Mouse (Mus musculus) inflammation-experienced regulatory T-cells, adult 6 months (primary cell): Measurements from ENCODE around the gene Usp44. TPM values are rescaled to one million over a fixed set of nuclear protein-coding genes. Genes with fewer than 3 reads are reported as not detected.
"Not testable (repeated sequence)": the region's sequence is repeated elsewhere in the genome, so short reads cannot be mapped to it uniquely, and the experiment has no call there.

Experiments used
- ATAC-seq: one replicate; pipeline ENCODE4 v1.8.0; 2017
- polyA plus RNA-seq, 3 experiments: library from polyadenylated mRNA; unstranded; fragments of 100-300 nt; shearing (Covaris generic); gene quantifications; one replicate each; pipeline ENCODE4 v1.2.1; 2017

Usp44 gene
- under 1 TPM; 0.24 to 0.65 (median 0.31) TPM for polyA plus RNA-seq

DNA sequence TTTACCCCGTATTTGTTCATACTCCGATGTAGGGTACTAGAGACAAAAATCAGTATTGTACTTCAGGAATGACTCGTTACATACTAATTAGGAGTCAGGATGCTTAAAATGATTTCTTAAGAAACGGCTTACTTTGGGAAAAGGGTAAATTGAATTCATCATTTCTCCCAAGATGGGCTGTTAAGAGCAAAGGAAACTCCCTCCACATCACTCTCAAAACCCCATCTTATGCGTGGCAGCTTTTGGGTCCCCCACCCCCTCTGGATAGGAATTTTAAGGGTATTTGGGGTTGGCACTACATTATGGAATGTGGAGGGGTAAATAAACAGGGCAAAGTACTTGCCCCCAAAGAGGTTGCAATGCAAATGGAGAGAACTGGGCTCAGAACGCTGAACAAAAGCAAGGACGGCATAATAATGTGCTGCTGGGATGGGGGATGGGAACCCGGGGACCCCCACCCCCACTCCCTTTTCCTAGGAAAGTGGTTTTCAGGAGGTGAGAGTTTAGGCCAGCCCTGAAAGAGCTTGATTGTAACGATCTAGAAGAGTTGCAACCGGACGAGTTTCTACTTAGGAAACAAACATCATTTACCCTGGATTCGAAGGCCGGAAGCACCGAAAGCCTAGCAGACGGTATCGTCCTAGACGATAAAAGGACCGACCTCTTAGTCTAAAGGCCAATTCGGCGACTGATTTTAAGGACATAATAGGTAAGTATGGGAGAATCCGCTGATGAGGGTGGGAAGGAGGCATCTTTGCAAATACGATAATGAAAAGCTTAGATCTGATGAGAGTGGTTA lies at the start of gene Usp44:
TSS of gene Usp44 (plus strand) at position 625 of the 799 bp plus-strand sequence.
- no peak for ATAC-seq

GRCm38 (mm10) chr10:93783216-93784013 lies 47.9 kb upstream of the Usp44 start:
- no peak for ATAC-seq

DNA sequence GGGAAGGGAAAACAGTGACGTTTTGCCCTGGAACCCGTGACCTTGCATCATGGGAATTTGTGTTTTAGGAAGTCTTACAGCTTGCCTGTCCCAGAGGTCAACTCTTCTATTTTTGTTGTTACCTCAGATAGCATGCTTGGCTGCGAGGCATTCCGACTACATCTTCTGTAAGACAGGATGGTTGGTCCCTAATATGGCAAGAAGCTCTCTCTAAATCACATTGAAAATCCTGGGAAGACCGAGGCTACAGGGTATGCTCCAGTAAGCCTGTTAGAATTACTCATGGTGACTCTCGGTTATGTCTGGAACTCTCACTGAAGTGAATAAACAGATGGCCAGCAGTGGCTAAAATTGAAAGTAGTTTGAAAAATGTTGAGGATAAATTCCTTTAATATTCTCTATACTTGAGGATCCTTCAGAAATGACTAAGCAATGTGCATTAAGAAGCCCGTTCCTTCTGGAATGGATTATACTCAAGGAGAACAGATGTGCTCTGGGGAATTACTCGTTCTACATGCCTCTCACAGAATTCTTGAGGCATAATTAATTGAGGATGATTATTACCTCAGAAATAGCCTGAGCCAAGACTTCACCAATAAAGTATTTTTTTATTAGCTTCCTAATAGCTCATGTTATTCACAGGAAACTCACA lies 31.5 kb upstream of the Usp44 start:
- no peak for ATAC-seq

- no peak for ATAC-seq
Observed at GRCm38 (mm10) chr10:93800363-93800722, 31.0 kb upstream of the Usp44 start.

DNA sequence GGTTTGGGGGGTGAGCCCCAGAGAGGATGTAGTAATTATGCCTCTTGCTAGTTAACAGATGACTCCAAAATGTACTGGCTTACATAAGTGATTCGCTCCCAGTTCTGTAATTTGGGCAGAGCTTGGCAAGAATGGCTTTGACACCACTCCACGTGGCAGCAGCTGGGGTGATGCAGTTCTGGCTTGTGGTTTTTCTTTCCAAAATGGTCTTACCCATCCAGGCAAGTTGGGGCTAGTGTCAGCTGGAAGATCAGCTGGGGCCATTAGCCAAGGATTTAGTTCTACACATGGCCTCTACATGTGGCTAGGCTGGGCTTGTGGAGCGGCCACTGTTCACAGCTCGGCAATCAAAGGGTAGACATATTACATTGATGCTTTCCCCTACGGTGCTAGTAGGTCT lies 30.5 kb upstream of the Usp44 start:
- ATAC-seq = no peak

- ATAC-seq = no peak
Observed at GRCm38 (mm10) chr10:93803199-93803598, 28.2 kb upstream of the Usp44 start.

DNA sequence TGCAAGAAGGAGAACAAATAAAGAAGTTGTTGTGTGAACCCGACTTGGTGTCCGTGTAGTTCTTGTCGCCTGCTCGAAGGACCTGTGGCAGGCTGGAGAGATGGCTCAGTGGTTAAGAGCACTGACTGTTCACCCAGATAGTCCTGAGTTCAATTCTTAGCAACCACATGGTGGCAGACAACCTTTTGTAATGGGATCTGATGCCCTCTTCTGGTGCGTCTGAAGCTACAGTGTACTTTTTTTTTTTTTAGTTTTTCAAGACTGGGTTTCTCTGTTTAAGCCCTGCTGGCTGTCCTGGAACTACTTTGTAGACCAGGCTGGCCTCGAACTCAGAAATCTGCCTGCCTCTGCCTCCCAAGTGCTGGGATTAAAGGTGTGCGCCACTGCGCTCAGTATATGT lies 21.9 kb upstream of the Usp44 start:
- not testable (repeated sequence) for ATAC-seq

- no peak for ATAC-seq
Observed at GRCm38 (mm10) chr10:93810590-93811185, 20.7 kb upstream of the Usp44 start.

GRCm38 (mm10) chr10:93812098-93812497 lies 19.3 kb upstream of the Usp44 start:
- no peak for ATAC-seq

DNA sequence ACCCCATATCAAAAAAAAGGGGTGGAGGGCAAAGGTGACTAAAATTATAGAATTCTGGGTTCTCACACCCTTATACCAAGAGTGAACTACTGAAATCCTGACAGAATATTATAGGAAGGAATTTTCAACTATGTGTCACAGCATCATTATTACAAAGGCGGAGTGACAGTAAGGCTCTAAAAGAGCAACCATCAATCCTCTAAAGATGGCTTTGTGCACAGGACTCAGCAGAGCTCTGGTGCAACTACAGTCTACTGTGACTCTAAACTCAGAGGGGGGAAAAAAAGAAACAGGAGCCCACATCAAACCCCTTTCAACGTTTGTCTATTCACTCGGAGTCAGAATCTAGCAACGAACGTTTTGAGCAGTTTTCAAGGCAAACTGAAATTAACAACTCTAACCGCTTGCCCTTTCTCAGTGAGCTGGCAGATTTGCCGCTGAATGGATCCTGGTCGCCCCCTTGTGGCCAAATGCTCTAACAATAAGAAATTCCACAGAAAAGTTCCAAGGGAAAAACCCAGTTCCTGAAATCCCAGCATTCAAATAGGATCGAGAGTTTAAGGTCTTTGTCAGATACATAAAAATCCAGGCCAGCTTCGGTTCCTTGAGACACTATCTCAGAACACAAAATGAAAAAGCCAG lies 18.5 kb upstream of the Usp44 start:
- ATAC-seq = peak; percentile 25

- no peak for ATAC-seq
Observed at GRCm38 (mm10) chr10:93813755-93814154, 17.6 kb upstream of the Usp44 start.

DNA sequence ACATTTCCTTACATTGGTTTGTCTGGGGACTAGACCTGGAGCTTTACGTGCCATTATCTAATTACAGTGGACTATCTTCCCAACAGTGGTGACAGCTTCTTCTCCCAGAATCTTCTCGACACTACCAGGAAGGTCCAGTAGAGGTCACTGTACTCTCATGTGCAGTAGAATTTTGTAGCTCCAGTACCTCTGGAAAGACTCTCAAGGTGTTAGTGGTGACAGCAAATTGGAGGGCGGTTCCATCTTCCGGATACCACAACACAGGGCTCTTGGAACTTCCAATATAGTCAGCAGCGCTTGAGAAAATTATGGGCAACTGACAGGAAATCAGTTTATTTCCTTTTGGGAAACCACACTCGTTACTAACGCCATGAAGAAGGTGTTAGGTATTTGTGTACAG lies 12.7 kb upstream of the Usp44 start:
- ATAC-seq = peak; percentile 68

GRCm38 (mm10) chr10:93829898-93830831 lies 1.2 kb upstream of the Usp44 start:
- no peak for ATAC-seq

GRCm38 (mm10) chr10:93831730-93832574 lies 597 bp downstream of the Usp44 start:
- no peak for ATAC-seq

DNA sequence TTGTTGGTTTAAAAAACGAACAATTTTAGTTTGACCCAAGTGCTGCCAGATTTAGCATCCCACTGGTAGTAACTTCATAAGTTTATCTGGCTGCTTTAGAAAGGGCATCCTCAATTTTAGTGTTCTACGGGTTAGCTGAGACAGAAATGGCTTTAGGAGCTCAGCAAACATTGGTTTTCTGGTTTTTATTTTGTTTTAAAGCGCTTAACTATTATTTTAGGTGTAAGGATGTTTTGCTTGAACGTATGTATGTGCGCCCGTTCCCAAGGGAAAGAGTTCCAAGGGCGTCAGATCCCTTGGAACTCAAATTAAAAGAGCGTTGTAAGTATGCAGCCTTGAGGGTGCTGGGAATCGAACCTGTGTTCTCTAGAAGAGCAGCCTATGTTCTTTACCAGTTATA lies 1.5 kb downstream of the Usp44 start:
- no peak for ATAC-seq

- no peak for ATAC-seq
Observed at GRCm38 (mm10) chr10:93833370-93833698, 2.0 kb downstream of the Usp44 start.

- ATAC-seq = peak; percentile 59
Observed at GRCm38 (mm10) chr10:93833699-93834393, 2.5 kb downstream of the Usp44 start.

DNA sequence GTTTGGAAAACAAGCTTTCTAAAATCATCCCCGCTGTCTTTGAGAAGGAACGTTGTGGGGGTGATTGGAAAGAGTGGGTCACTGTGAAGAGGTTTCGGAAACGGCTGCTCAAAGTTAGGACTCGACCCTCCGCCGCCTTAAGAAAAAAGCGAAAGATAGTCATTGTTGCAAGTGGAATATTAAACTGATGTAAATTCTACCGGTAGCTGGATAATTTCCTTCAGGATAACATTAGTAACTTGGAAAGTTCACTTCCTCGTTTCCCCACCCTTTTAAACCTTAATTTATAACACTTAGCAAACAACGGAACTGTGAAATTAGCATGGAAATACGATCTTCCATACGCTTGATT lies 3.0 kb downstream of the Usp44 start:
- ATAC-seq = peak; percentile 11

GRCm38 (mm10) chr10:93835115-93835514 lies 3.8 kb downstream of the Usp44 start:
- not testable (repeated sequence) for ATAC-seq

- ATAC-seq = no peak
Observed at GRCm38 (mm10) chr10:93846706-93847105, 15.4 kb downstream of the Usp44 start.
